Mouse (Mus musculus): ENCODE data around the gene Tedc2.

DNA sequence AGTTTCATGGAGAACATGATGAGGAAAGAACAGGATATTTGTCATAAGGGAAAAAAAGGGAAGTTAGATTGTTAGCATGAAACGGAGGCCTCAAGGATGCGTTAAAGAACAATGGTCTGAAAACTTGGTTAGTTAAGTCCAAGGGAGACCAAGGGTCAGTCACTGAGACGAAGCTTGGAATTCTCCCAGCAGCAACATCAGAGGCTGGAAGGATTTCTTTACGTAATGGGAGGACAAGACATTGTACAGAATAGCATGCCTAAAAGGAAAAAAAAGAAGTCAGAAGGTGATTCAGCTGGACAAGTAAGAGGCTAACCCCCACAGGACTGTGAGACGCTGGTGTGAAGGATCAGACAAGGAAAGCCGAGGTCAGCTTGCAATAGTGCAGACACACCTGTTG is 53.5 kb downstream of the Tedc2 start:
- TF ChIP-seq CTCF (IDR thresholded peaks at IDR 0.05; ENCODE audit: extremely low read depth, insufficient read depth, low read length) (no peak), POLR2A (IDR thresholded peaks at IDR 0.05; ENCODE audit: extremely low read depth, insufficient read depth, low read length) (no peak)

Data from cortical plate, adult 2 months (tissue).